Mouse (Mus musculus) CH12.LX (cell line): ENCODE measurements around the gene Mogat2.

Source experiments
- CTCF ChIP-seq, 2 experiments: IDR thresholded peaks in 1 of 2; conservative IDR thresholded peaks in 1 of 2; 2 replicates each; pipeline ENCODE4 v1.5.1; 2011 to 2012; ENCODE audit warnings: low read depth in 2 of 2, low read length in 2 of 2, improper control_type of control experiment in 1 of 2, inconsistent platforms in 1 of 2, mild to moderate bottlenecking in 1 of 2, moderate library complexity in 1 of 2
- EP300 ChIP-seq: IDR thresholded peaks from 2 replicates; pipeline ENCODE4 v1.6.1; 2011; ENCODE audit warnings: low read length, improper control_type of control experiment
- MAFK ChIP-seq: IDR thresholded peaks from 2 replicates; pipeline ENCODE4 v1.6.1; 2011; ENCODE audit warnings: low read length, improper control_type of control experiment; ENCODE audit not compliant: insufficient replicate concordance
- MAX ChIP-seq: IDR thresholded peaks from 2 replicates; pipeline ENCODE4 v1.6.1; 2011; ENCODE audit warnings: low read length, improper control_type of control experiment
- POLR2A ChIP-seq: IDR thresholded peaks from 2 replicates; pipeline ENCODE4 v1.6.1; 2011; ENCODE audit warnings: low read depth, mild to moderate bottlenecking, improper control_type of control experiment, low read length
- TCF12 ChIP-seq: IDR thresholded peaks from 2 replicates; pipeline ENCODE4 v1.6.1; 2014; ENCODE audit warnings: low read depth, mild to moderate bottlenecking, inconsistent platforms, low read length, improper control_type of control experiment

DNA sequence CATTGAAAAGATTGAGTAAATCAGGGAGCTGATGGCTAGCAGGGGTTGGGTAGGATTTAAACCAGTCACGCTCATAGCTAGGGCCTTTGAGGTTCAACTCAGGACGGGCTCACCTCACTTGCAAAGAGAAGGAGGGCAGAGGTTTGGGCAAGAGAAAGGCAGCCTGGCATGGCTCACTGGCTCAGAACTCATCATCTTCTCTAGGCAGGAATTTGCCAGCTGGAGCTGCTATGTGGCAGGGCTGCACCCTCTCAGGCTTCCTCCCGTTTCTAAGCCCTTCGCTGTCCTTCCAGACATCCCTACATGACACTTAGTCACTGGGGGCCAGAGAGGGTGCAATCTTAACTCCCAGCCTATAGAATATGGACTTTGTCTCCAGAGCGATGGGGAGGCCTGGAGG lies 51.0 kb downstream of the Mogat2 start:
- TF ChIP-seq TCF12 (no peak), CTCF (conservative IDR thresholded peaks at IDR 0.05 in 1 of 2, IDR thresholded peaks at IDR 0.05 in 1 of 2; ENCODE audit: low read depth in 2 of 2, low read length in 2 of 2) (no peak), MAFK (no peak), MAX (no peak), POLR2A (no peak), EP300 (no peak)
